Mouse (Mus musculus) 416B (cell line): ENCODE measurements around the gene Gzme.
A peak's percentile ranks its signal among the peaks of the same experiment; 100 is the strongest.
"Not testable (repeated sequence)": the region's sequence is repeated elsewhere in the genome, so short reads cannot be mapped to it uniquely, and the experiment has no call there.

Experiments
- DNase-seq: peaks from one replicate; pipeline ENCODE4 v3.0.0; 2011; ENCODE audit warnings: low read depth

The Gzme gene

DNA sequence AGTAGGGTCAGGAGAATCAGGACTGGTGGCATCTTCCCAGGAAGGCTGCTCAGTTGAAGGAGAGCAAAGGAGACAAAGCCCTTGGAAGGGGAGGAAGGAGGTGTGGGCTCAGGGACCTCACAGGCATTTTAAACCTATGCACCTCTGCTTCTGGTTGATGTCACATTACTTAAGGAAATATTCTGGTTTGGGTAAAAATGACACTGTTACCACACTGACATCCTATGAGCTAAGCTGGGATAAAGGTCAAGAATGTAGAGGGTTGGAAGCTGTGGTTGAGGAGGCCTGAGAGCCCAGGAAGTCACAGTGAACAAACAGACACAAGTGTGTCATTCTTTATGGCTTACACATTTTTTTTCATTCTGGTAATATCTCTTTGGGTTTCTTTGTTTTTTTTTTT, at the start of gene Gzme:
Gzme (minus strand) TSS at position 101 of the 400 bp plus-strand sequence.
- DNase-seq = peak; percentile 41

DNA sequence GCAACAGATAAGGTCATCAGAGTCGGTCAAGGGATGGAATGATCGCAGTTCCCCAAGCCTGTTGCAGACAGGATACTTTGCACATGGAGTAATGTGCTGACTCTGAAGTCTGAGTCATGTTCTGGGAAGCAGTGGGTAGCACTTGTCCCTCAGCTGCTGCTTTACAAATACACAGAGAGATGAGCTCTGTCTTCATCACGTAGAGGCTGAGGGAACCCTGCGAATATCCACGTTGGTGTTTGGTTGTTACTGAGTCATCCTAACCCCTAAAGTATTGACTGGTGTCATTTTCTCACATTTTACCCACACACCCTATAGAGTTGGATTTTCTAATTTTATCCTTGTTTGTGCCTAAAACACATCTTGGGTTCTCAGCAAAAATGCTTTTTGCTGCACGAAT, 47.6 kb upstream of the Gzme start:
- DNase-seq = peak; percentile 18

DNA sequence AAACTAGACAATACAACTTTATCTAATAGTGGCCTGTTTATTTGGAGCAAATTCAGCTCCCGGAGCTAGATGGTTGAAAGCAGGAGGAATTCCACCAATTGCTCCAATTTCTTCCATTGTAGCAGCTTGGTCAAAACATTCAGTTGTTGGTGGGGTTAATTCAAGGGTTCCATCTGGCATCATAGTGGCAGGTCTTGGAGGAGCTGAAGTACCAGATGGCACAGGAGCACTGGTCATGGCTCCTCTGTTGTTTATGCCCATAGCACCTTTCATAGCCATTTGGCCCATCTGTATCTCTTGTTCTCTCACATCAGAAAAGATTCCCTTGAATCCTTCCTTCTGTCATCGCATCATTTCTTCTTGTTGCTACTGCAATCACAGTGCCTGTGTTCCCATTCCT, 41.7 kb upstream of the Gzme start:
- no peak for DNase-seq

DNA sequence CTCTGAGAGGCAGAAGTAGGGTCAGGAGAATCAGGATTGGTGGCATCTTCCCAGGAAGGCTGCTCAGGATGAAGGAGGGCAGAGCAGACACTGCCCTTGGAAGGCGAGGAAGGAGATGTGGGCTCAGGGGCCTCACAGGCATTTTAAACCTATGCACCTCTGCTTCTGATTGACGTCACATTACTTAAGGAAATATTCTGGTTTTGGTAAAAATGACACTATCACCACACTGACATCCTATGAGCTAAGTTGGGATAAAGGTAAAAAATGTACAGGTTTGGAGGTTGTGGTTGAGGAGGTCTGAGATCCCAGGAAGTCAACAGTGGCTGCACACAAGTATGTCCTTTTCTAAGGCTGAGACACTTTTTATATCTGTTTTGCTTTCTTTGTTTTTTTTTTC, 39.1 kb upstream of the Gzme start, which contains the start of gene Gzmg:
Gzmg (minus strand) TSS at position 101 of the 400 bp plus-strand sequence.
- DNase-seq = not testable (repeated sequence)

DNA sequence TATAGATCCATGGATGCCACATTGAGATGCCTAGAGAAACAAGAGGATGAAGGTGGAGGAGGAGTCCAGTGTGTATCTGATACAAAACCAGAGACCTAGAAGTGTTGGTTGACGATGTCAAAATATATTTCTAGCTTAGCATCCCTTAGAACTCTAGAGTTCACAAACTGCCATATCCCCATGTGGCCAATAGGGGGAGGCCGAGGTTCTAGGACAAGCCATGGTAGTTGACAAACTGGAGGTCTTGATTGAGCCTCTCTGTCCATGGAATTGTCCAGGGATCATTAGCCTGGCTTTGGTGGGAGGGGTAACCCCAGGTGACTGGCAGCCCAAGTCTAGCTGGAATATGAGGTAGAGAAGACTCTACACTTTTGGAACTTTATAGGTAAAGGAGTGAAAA, 34.9 kb upstream of the Gzme start:
- DNase-seq = peak; percentile 20

DNA sequence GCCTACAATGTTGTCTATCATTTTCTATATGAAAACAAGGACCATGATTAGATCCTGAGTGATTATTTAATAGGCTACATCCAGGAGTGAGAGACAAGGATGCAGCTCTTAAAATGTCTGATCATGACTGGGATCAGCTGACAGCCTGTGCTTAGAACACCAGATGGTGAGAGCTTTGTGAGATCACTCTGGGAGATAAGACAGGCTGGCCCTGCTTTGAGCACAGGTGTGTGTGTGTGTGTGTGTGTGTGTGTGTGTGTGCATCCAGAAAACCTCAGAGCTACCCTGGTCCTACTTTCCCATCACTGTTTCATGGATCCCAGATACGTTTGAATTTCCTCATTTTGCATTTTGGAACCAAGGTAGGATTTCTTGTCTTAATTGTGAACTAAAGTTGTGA, 13.2 kb upstream of the Gzme start:
- not testable (repeated sequence) for DNase-seq

DNA sequence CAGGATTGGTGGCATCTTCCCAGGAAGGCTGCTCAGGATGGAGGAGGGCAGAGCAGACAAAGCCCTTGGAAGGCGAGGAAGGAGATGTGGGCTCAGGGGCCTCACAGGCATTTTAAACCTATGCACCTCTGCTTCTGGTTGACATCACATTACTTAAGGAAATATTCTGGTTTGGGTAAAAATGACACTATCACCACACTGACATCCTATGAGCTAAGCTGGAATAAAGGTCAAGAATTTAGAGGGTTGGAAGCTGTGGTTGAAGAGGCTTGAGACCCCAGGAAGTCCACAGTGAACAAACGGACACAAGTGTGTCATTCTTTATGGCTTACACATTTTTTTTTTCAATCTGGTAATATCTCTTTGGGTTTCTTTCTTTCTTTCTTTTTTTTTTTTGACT, 12.1 kb upstream of the Gzme start, which contains the start of gene Gzmd:
Gzmd (minus strand) TSS at position 101 of the 400 bp plus-strand sequence.
- DNase-seq = peak; percentile 16

DNA sequence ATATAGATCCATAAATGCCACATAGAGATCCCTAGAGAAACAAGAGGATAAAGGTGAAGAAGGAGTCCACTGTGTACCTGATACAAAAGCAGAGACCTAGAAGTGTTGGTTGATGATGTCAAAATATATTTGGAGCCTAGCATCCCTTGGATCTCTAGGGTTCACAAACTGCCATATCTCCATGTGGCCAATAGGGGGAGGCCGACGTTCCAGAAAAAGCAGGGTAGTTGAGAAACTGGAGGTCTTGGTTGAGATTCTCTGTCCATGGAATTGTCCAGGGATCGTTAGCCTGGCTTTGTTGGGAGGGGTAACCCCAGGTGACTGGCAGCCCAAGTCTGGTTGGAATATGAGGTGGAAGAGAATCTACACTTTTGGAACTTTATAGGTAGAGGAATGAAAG, 7.9 kb upstream of the Gzme start:
- DNase-seq = peak; percentile 33

DNA sequence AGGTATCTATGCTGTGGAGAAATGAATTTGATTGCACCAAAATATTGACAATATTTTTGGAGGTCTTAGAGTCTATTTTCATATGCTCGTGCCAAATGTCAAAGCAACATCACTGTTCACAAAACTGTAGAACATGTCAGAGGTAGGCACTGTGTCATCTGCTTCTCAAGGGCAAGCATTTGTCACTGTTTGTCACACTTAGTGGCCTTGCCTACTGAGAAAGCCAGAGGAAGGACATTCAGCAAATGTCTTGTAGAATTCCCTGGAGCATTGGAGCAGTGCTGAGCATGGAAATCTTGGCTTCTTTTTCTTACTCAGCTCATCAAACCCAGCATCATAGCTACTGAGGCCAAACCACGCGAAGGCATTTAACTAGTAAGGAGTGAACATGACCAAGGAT, 3.1 kb upstream of the Gzme start:
- DNase-seq = no peak

DNA sequence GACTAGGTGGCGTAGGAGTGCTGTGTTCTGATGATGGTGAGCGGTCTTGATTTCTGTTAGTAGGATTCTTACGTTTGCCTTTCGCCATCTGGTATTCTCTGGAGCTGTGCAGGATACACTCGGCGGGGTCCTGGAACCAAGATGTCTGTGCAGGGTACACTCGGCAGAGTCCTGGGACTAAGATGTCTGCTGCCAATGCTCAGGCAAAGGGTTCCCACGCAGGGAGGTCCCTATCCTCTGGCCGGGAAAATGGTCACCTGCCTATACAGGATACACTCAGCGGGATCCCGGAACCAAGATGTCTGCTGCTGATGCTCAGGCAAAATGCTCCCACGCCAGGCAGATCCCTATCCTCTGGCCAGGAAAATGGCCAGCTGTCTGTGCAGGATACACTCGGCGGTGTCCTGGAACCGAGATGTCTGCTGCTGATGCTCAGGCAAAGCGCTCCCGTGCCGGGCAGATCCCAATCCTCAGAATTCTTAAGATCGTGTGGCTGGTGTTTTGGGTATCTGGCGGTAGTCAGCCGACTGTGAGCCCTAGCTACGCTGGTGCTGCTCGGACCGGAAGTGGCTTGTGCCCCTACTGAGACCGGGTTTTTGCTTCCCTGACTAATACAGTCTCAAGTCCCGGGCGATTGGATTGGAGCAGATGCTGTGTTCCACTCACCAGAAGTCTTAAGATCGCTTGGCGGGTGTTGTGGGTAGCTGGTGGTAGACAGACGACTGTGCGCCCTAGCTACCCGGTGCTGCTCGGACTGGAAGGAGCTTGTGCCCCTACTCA, 4.7 kb downstream of the Gzme start:
- DNase-seq = not testable (repeated sequence)

DNA sequence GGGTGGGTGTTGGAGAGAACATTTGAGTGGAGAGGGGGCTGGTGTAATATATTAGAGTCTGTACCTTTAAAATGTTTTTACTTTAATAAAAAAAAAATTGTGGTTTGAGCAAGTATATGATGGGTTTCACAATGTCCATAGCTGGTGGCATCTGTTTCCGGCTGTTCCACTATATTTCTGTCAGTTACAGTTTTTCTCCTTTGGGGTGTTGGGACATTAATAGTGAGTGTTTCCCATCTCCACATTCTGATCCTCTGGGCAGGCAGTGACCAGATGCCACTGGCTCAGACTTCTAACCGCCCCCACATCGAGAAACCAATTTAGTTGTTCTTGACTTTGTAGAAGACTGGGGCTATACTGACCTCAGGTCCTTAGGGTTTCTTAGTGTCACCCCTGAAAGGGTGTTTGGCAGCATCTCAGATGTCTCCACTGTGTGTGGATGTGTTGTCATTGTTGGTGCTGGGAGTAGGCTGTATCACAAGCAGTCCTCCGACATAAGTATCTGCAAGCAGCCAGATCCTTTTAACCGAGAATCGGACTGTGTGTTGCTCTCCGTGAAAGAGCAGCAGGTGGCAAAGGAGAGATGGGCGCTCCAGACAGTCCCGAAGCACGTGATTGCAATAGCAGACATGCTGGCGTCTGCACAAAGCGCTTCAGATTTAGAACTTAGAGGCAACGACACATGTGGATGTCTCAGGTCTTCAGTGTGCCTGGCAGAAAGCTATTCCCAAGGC, 14.8 kb downstream of the Gzme start:
- DNase-seq = peak; percentile 94

DNA sequence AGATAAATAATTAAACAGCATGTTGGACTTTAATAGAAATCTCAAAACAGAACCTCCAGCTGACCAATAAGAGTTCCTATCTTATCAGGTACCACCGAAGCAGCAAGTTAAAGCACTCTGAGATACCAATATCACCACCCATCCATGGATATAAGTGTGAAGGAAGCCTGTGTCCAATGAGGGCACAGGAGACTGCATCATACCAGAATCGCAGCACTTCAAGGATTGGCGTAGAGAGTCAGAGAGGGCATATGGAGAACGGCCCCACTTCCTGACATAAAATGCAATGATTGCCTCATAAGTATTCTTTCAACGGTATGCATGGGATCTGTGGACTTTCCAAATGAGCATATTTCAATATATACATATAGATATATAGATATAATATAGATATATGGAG, 15.4 kb downstream of the Gzme start:
- DNase-seq = peak; percentile 81

DNA sequence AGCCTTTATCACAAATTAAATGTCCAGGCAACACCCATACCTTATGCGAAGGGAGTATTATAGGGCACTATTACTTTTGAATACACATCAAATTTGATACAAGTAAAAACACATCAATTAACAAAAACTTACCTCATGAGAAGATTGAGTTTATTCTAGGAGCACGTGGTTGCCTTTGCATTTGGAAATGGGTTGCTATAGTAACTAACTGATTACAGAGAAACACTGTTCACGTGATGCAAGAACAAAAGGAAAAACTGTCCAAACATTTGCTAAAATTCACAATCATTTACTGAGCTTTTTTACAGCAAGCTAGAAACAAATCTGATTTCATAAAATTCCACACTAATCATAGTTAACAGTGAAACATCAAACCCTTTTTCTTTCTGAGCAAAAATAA, 17.0 kb downstream of the Gzme start:
- peak; percentile 54 for DNase-seq

DNA sequence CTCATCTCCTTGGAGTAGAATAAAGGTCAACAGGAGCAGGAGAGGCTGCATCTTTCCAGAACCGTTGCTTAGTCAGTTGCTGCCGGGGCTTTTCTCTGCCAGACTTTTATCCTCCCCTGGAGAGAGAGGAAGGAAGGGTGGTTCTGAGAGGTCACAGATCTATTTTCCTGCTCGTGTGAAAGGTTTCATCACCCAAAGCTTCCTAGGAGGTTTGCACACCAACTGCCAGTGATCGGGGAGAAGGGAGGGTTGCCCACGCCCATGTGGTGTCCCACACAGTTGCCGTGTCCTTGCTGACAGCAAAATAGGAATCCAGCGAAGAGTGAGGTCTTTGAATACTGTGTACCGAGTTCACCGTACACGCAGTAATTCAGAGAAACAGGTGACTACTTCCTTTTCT, 18.0 kb downstream of the Gzme start, which contains the start of gene Ctsg:
Ctsg (minus strand) TSS at position 189 of the 400 bp plus-strand sequence.
- peak; percentile 96 for DNase-seq

DNA sequence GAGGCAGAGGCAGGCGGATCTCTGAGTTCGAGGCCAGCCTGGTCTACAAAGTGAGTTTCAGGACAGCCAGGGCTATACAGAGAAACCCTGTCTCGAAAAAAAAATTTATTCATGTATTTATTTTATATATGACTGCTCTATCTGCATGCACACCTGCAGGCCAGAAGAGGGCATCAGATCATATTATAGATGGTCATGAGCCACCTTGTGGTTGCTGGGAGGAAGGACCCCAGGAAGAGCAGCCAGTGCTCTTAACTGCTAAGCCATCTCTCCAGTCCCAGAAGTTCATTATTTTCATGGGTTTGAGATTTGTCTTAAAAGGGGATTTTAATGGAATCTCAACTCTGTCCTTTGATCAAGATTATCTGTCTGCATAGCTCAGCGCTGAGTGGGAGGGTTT, 21.5 kb downstream of the Gzme start:
- DNase-seq = peak; percentile 87

DNA sequence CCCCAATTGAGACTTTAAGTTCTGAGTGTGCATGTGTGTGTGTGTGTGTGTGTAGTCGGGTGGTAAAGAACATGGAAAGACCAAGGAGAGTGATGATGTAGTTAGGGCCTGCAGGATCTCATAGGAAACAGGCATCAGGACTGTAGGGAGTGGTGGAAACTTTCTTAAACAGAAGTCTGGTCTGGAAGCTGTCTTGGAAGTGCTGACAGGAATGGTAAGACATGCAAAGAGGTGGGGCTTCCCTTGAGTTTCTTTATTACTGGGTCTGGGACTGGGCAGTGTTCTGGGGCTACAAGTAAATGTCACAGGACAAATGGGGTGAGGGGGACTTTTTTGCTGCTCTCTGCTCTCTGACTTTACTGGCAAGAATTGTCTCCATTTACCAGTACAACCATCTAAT, 22.8 kb downstream of the Gzme start:
- DNase-seq = peak; percentile 36

DNA sequence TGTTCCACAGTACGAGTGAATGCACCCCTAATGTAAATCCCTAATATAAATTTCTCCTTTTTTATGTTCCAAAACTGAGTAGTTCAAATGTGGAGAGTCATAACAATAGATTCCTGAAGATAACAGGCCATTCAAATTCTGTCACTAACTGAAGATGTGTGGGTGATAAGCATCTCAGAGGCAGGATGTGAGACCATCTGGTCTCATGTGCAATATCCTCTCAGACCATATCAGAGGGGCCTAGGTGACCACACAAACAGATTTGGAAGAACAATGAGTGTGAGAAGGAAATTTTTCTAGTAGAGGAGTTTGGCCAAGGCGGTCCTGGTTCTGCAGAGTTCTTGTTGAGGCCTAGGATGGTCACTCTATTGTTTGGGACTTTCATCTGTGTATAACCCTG, 27.1 kb downstream of the Gzme start:
- DNase-seq = peak; percentile 96

DNA sequence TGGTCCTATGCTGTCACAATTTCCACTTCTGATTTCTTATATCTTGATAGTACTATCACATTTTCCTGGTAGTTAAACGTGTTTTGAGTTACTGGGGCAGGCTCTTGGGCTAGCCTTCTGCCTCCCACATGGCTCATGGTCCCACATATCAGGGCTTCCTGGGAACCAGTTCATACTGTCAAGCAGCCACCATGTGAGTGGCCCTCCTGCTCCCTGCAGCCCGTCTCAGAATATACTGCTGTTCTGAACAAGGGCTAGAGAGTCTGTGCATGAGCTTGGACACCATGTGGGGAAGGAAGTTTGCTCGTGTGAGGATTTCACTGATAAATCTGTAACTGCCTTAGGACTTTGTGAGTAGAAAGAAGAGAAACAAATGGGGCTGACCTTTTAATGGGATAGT, 33.7 kb downstream of the Gzme start:
- DNase-seq = no peak

DNA sequence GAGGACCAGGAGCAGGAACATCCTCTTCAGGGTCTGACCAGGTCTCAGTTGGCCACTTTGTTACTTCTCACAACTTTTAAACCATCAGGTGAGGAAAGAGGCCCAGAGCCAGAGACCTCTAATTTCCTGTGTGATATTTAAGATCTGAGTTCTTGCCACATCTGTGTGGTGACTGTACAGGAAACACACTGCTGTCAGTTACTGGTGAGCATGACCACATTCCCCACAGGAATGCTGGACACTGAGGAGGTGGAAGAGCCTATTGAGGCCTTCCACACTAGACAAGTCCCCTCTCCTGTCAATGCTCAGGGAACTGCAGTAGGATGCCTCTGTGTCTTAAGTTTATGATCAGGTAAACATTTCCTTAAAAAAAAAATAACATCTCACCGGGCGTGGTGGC, 35.3 kb downstream of the Gzme start, which contains the start of gene Mcpt8:
Mcpt8 (minus strand) TSS at position 107 of the 400 bp plus-strand sequence.
- DNase-seq = peak; percentile 91

DNA sequence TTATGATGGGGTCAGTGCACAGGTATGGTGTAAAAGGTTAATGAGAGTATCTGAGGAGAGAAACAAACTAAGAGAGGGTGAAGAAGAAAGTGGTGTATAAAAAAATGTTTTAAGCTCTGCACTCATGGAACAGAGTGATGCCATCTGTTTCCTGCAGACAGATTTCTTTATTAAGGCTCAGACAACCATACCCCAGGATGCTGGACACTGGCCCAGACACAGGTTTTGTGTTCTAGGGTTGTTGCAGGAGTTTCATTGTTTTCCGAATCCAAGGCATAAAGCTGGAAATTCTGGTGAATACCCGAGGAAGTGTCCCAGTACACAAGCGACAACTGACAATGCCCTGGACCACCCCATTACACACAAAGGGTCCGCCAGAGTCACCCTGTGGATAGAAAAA, 38.4 kb downstream of the Gzme start:
- no peak for DNase-seq
